Mouse (Mus musculus) olfactory bulb, adult 2 months (tissue): ENCODE data around the gene Ak8.

ENCODE experiments used
- CTCF ChIP-seq: fragments of 200-500 bp; IDR thresholded peaks from 2 replicates; pipeline ENCODE4 v1.5.1; 2012; ENCODE audit warnings: low read depth, mild to moderate bottlenecking, low read length, moderate library complexity; ENCODE audit not compliant: insufficient read depth
- POLR2A ChIP-seq: fragments of 200-500 bp; IDR thresholded peaks from 2 replicates; pipeline ENCODE4 v1.6.1; 2012; ENCODE audit warnings: mild to moderate bottlenecking, low read depth, low read length, moderate library complexity; ENCODE audit not compliant: insufficient read depth

DNA sequence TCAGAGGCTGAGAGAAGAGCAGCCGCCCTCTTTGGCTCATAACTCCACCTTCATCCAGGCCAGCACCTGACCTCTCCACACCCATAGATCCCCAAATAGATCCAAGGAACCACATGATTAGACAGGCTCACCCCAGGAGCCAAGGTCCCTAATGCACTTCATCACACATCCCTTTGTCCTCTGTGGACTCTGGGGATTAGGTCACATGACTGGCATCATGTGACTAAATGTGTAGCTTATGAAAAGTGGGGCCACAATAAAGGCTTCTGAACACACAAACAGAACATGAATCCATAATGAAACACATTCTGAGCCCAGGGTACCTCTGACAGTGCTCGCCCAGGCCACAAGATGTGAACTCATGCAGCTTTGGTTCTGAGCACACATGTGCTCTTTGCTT, 67.1 kb downstream of the Ak8 start:
- TF ChIP-seq CTCF: no peak
- TF ChIP-seq POLR2A: no peak
